Comparison of ENCODE assay signal across 23 mouse cellular contexts in genomic region chr17:87695874-87696465, GRCm38 (mm10). TPM values are rescaled to one million over a fixed set of nuclear protein-coding genes. Genes with fewer than 3 reads are reported as not detected.
DNase-seq lines count a peak whose midpoint lies in the region; ATAC-seq and TF ChIP-seq lines count a peak whose summit lies in the region.
"Had no signal": no experiment of that assay in that cellular context is flagged by ENCODE, and none has a peak within 500 bp of the region (broad histone marks: within the 10 kb centered on the region; RNA-seq: fewer than 3 reads in every experiment).

No protein-coding gene starts in this region.

- no peaks in the 10 kb centered on the region for H3K9me3 ChIP-seq in megakaryocyte, embryonic 14.5 days
- no peaks in the 10 kb centered on the region for H3K9me3 ChIP-seq in CH12.LX (replicated peaks; ENCODE audit: low read length)
- no peaks in the 10 kb centered on the region for H3K9me3 ChIP-seq in forebrain, embryonic 16.5 days (ENCODE audit: control insufficient read depth, low read length)
- H3K9me3 ChIP-seq: limb, embryonic 12.5 days; liver, embryonic 12.5 days; midbrain, embryonic 13.5 days had no signal

- WGBS in forebrain, embryonic 16.5 days: 58% methylated on average over 11 of the region's 11 CpGs

- H3K79me2 ChIP-seq in CH12.LX (replicated peaks; ENCODE audit: control insufficient read depth, extremely low read depth, insufficient read depth, poor library complexity, severe bottlenecking): no peaks in the 10 kb centered on the region

- H3K36me3 ChIP-seq in megakaryocyte, embryonic 14.5 days (replicated peaks; ENCODE audit: low read length): peaks cover 75% of the 10 kb centered on the region
- peaks cover 28 to 78% of the 10 kb centered on the region in 2 experiments for H3K36me3 ChIP-seq in CH12.LX (replicated peaks in 1 of 2; ENCODE audit: control insufficient read depth in 1 of 2, insufficient read depth in 1 of 2, low read length in 1 of 2)
- no peaks in the 10 kb centered on the region for H3K36me3 ChIP-seq in forebrain, embryonic 16.5 days (ENCODE audit: control insufficient read depth, insufficient read depth)

- no peak overlapping the region for H3K27ac ChIP-seq in CH12.LX (ENCODE audit: insufficient read depth, low read depth)
- H3K27ac ChIP-seq in forebrain, embryonic 16.5 days (ENCODE audit: low read length): no peak overlapping the region
- H3K27ac ChIP-seq: kidney, postnatal 0 days; limb, embryonic 12.5 days; liver, embryonic 12.5 days; midbrain, embryonic 13.5 days had no signal

- peak overlapping the region; percentile 59 for H3K4me3 ChIP-seq in megakaryocyte, embryonic 14.5 days (replicated peaks)
- H3K4me3 ChIP-seq in CH12.LX (replicated peaks in 1 of 3; ENCODE audit: low read depth in 2 of 3, low read length in 2 of 3, poor library complexity in 1 of 3): no peak overlapping the region
- no peak overlapping the region for H3K4me3 ChIP-seq in forebrain, embryonic 16.5 days (replicated peaks; ENCODE audit: low read length)
- H3K4me3 ChIP-seq: limb, embryonic 12.5 days; liver, embryonic 12.5 days; midbrain, embryonic 13.5 days had no signal

- dilution Hi-C loops in CH12.LX (cut with MboI; ENCODE audit: extremely low pct_ligation_motif_present, extremely low pct_unique_long_range_greater_than_20kb, low sequenced_read_pairs): no loop called here

- in situ Hi-C loops in CH12.LX (cut with MboI; ENCODE audit: low pct_ligation_motif_present, low pct_unique_long_range_greater_than_20kb, low sequenced_read_pairs): loop anchor here (25.0 kb wide), 1 partner anchor 241 kb away; no protein-coding TSS in a partner anchor

- TF ChIP-seq RAD21 in CH12.LX (IDR thresholded peaks at IDR 0.05; ENCODE audit: low read depth, low read length): no peak

- no peak for TF ChIP-seq EP300 in CH12.LX (IDR thresholded peaks at IDR 0.05; ENCODE audit: low read length)

- TF ChIP-seq CTCF in CH12.LX (conservative IDR thresholded peaks at IDR 0.05 in 1 of 2, IDR thresholded peaks at IDR 0.05 in 1 of 2; ENCODE audit: low read depth in 2 of 2, low read length in 2 of 2): no peak

- no peak overlapping the region for H3K4me2 ChIP-seq in CH12.LX (ENCODE audit: insufficient read depth, low read depth, poor library complexity, severe bottlenecking)
- no peak overlapping the region for H3K4me2 ChIP-seq in forebrain, embryonic 16.5 days (ENCODE audit: low read length)
- H3K4me2 ChIP-seq: limb, embryonic 12.5 days; liver, embryonic 12.5 days; lung, embryonic 14.5 days; midbrain, embryonic 13.5 days had no signal

- TF ChIP-seq POLR2A in CH12.LX (IDR thresholded peaks at IDR 0.05; ENCODE audit: low read depth, low read length): no peak

- H3K4me1 ChIP-seq in megakaryocyte, embryonic 14.5 days: peaks cover 5% of the 10 kb centered on the region
- peaks cover 7 to 12% of the 10 kb centered on the region in 2 experiments; a peak in 3 of 4 replicates for H3K4me1 ChIP-seq in CH12.LX (ENCODE audit: control insufficient read depth in 1 of 2, insufficient read depth in 2 of 2)
- peaks cover 8% of the 10 kb centered on the region for H3K4me1 ChIP-seq in forebrain, embryonic 16.5 days (replicated peaks; ENCODE audit: control insufficient read depth, insufficient read depth, low read length)
- H3K4me1 ChIP-seq: liver, embryonic 12.5 days; midbrain, embryonic 13.5 days had no signal

- ATAC-seq in megakaryocyte, adult 5-6 weeks (ENCODE audit: poor library complexity, severe bottlenecking): no peak
- peak; percentile 81 for ATAC-seq in forebrain, embryonic 16.5 days
- ATAC-seq: hindbrain, embryonic 16.5 days; intestine, embryonic 16.5 days; liver, embryonic 12.5 days; midbrain, embryonic 13.5 days had no signal

- DNase-seq in CH12.LX (ENCODE audit: extremely low read depth): peak; percentile 70
- peak; percentile 83 for DNase-seq in ZHBTc4 (ENCODE audit: low read depth, low spot score)
- no peak for DNase-seq in embryo, embryonic 9.5 days (ENCODE audit: extremely low spot score)
- no peak for DNase-seq in lung, adult 18-20 months
- DNase-seq: adrenal gland, postnatal 25 days; cerebellum, adult 18-20 months; cerebellum, postnatal 36 days; gastrocnemius, postnatal 14 days; heart, adult 18-20 months; heart, postnatal 4 days; lung, embryonic 14.5 days; lung, postnatal 36 days; thymus, postnatal 14 days had no signal

- no peak overlapping the region for H3K9ac ChIP-seq in CH12.LX (ENCODE audit: insufficient read depth, low read depth)
- H3K9ac ChIP-seq in forebrain, embryonic 16.5 days (replicated peaks; ENCODE audit: low read depth, low read length): no peak overlapping the region
- H3K9ac ChIP-seq: limb, embryonic 12.5 days; liver, embryonic 12.5 days; lung, embryonic 14.5 days; midbrain, embryonic 13.5 days had no signal

- no peaks in the 10 kb centered on the region for H3K27me3 ChIP-seq in megakaryocyte, embryonic 14.5 days (replicated peaks)
- H3K27me3 ChIP-seq in CH12.LX (replicated peaks): no peaks in the 10 kb centered on the region
- no peaks in the 10 kb centered on the region for H3K27me3 ChIP-seq in forebrain, embryonic 16.5 days (replicated peaks; ENCODE audit: control insufficient read depth, insufficient read depth, low read length)
- H3K27me3 ChIP-seq: limb, embryonic 12.5 days; liver, embryonic 12.5 days; midbrain, embryonic 13.5 days; Patski had no signal

TF ChIP-seq in CH12.LX, 34 proteins besides CTCF, POLR2A, EP300 and RAD21:
- no peak for TF ChIP-seq MAZ (IDR thresholded peaks at IDR 0.05; ENCODE audit: low read depth, low read length)
- TF ChIP-seq JUND (conservative IDR thresholded peaks at IDR 0.05; ENCODE audit: low read depth, low read length): no peak
- TF ChIP-seq NELFE (IDR thresholded peaks at IDR 0.05; ENCODE audit: low read depth, low read length): no peak
- TF ChIP-seq ZC3H11A (IDR thresholded peaks at IDR 0.05; ENCODE audit: low read depth, low read length): no peak
- TF ChIP-seq CHD1 (IDR thresholded peaks at IDR 0.05; ENCODE audit: low read depth, low read length): no peak
- no peak for TF ChIP-seq UBTF (IDR thresholded peaks at IDR 0.05; ENCODE audit: low read depth, low read length)
- TF ChIP-seq GABPA (IDR thresholded peaks at IDR 0.05; ENCODE audit: insufficient replicate concordance, low read depth, low read length): no peak
- no peak for TF ChIP-seq MEF2A (IDR thresholded peaks at IDR 0.05; ENCODE audit: borderline replicate concordance, low read depth, low read length)
- no peak for TF ChIP-seq TBP (conservative IDR thresholded peaks at IDR 0.05; ENCODE audit: low read depth, low read length)

RNA-seq across cellular contexts. Expression of gene Msh2, which starts 23.8 kb away (rescaled TPM):
- 3.6 TPM in 1 of 2 replicates, not detected in the other for polyA plus RNA-seq in megakaryocyte, embryonic 14.5 days (2012; ENCODE audit: insufficient read depth, low replicate concordance)
- total RNA-seq in megakaryocyte, adult 5-6 weeks (2015): 13.4 and 15.6 TPM in 2 replicates
- 30.6 and 31.6 TPM in 2 replicates for total RNA-seq in megakaryocyte, adult 5-6 weeks (2017)
- total RNA-seq in CH12.LX (2012; rRNA removed) (34.8 and 37.0 TPM in 2 replicates), CH12.LX (2014; rRNA removed) (47.0 and 47.5 TPM in 2 replicates)
- polyA plus RNA-seq in CH12.LX (2012; ENCODE audit: insufficient read length, low read depth): 45.8 and 48.2 TPM in 2 replicates
- polyA plus RNA-seq in forebrain, embryonic 16.5 days (2015; fragmentation: Nextera tagmentation; extraction: Ambion mirVana): 72.8 and 81.5 TPM in 2 replicates

Comparison
In these comparisons a context has a peak if more than half of its experiments do, and no peak if none do; other contexts are left out.
1. DNase-seq: peak in CH12.LX (single experiment) and ZHBTc4 (single experiment); none in embryo, embryonic 9.5 days (single experiment) and lung, adult 18-20 months (0 of 2).
2. RNA of gene Msh2, which starts 23.8 kb away (polyA plus RNA-seq): 72.8 to 81.5 TPM in forebrain, embryonic 16.5 days and 45.8 to 48.2 TPM in CH12.LX; 3.6 TPM in megakaryocyte, embryonic 14.5 days; every median in the first group is over 10 times any median in the second.